Mouse (Mus musculus) liver, adult 2 months (tissue): ENCODE measurements around the gene Eps8.

Experiments used
- CTCF ChIP-seq: fragments of 200-500 bp; IDR thresholded peaks from 2 replicates; pipeline ENCODE4 v1.5.1; 2011; ENCODE audit warnings: low read depth, low read length, control low read depth
- POLR2A ChIP-seq: fragments of 200-500 bp; IDR thresholded peaks from 2 replicates; pipeline ENCODE4 v1.6.1; 2011; ENCODE audit warnings: low read length, control low read depth; ENCODE audit not compliant: insufficient read depth; ENCODE audit errors: extremely low read depth

DNA sequence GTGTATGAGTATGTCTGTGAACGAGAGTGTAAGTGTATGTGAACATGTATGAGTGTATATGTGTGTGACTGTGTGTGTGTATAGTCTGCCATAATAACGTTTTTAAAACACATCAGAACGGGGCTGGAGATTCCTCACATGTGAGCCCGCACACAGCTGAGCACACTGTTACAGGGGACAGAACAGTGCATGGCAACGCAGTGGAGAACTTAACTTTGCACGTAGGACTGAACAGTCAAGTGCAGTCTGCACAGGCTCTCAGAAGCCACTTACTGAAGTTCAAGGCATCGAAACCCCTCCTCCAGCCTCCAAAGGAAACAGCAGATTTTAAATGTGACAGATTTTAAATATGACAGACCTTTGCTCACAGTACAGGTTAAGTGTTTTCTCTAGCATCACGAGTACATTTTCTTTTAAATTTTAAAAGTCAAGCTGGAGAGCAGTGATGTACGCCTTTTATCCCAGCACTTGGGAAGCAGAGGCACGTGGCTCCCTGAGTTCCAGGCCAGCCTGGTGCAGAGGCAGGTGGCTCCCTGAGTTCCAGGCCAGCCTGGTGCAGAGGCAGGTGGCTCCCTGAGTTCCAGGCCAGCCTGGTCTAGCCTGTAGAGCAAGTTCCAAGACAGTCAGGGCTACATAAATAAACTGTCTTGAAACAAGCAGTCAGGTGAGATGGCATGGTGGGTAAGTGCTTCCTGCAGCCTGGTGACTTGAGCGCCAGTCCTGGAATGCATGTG, 15.7 kb downstream of the Eps8 start:
- TF ChIP-seq POLR2A (no peak), CTCF (no peak)
